Mouse (Mus musculus) testis, postnatal 14 days (tissue): ENCODE measurements at regions not wholly inside any gene's neighbourhood (a gene's known extent, or its start where the extent isn't known, plus 50 kb on each side); places are given as distances from the start of the nearest gene placed in this dataset.
"Not testable (repeated sequence)": the region's sequence is repeated elsewhere in the genome, so short reads cannot be mapped to it uniquely, and the experiment has no call there.

Experiments
- DNase-seq: peaks from one replicate; pipeline ENCODE4 v3.0.0; 2021; ENCODE audit warnings: low spot score

- no peak for DNase-seq
These were observed 51.8 kb upstream of the Sv2b start for GRCm38 (mm10) chr7:75360874-75361273.

- DNase-seq, result no peak
These were observed 53.5 kb upstream of the Sv2b start for GRCm38 (mm10) chr7:75362541-75362940.

- no peak for DNase-seq
These were observed 56.4 kb upstream of the Sv2b start for GRCm38 (mm10) chr7:75365480-75365879.

- DNase-seq, result peak; percentile 27
These were observed 57.3 kb upstream of the Sv2b start for GRCm38 (mm10) chr7:75366285-75366882.

- no peak for DNase-seq
These were observed 59.3 kb upstream of the Sv2b start for GRCm38 (mm10) chr7:75368315-75368714.

- DNase-seq, result no peak
These were observed 60.3 kb upstream of the Sv2b start for GRCm38 (mm10) chr7:75369366-75369765.

- DNase-seq, result peak; percentile 58
These were observed 61.8 kb upstream of the Sv2b start for GRCm38 (mm10) chr7:75370595-75371519.

GRCm38 (mm10) chr7:75371520-75371876, 62.4 kb upstream of the Sv2b start:
- no peak for DNase-seq

GRCm38 (mm10) chr7:75371991-75372390, 62.9 kb upstream of the Sv2b start:
- no peak for DNase-seq

GRCm38 (mm10) chr7:75372892-75373444, 63.9 kb upstream of the Sv2b start:
- no peak for DNase-seq

GRCm38 (mm10) chr7:75374506-75374905, 65.4 kb upstream of the Sv2b start:
- DNase-seq, result no peak

GRCm38 (mm10) chr7:75379595-75379994, 70.5 kb upstream of the Sv2b start:
- no peak for DNase-seq

GRCm38 (mm10) chr7:75384506-75384911, 70.8 kb upstream of the Akap13 start:
- no peak for DNase-seq

GRCm38 (mm10) chr7:75387033-75387432, 68.3 kb upstream of the Akap13 start:
- no peak for DNase-seq

GRCm38 (mm10) chr7:75387821-75388431, 67.4 kb upstream of the Akap13 start:
- DNase-seq, result no peak

GRCm38 (mm10) chr7:75390162-75390561, 65.2 kb upstream of the Akap13 start:
- no peak for DNase-seq

GRCm38 (mm10) chr7:75392783-75393182, 62.6 kb upstream of the Akap13 start:
- no peak for DNase-seq

GRCm38 (mm10) chr7:75393466-75393865, 61.9 kb upstream of the Akap13 start:
- DNase-seq, result no peak

GRCm38 (mm10) chr7:75394866-75395580, 60.3 kb upstream of the Akap13 start:
- DNase-seq, result no peak

GRCm38 (mm10) chr7:75397559-75397958, 57.8 kb upstream of the Akap13 start:
- DNase-seq, result peak; percentile 19

GRCm38 (mm10) chr7:75398480-75398879, 56.9 kb upstream of the Akap13 start:
- DNase-seq, result not testable (repeated sequence)
